Mouse (Mus musculus) urinary bladder, postnatal 10 days (tissue): ENCODE results near the gene Pde4b.

Experiments used
- DNase-seq: peaks from one replicate; pipeline ENCODE4 v3.0.0; 2022; ENCODE audit warnings: low spot score

Gene Pde4b

GRCm38 (mm10) chr4:102574666-102575254 lies 487.4 kb downstream of the Pde4b start:
- no peak for DNase-seq

GRCm38 (mm10) chr4:102576109-102576508 lies 488.8 kb downstream of the Pde4b start:
- DNase-seq: no peak

- no peak for DNase-seq
Measured at GRCm38 (mm10) chr4:102577636-102578035, 490.3 kb downstream of the Pde4b start.

- DNase-seq: no peak
Measured at GRCm38 (mm10) chr4:102579051-102579450, 491.7 kb downstream of the Pde4b start.

- DNase-seq: no peak
Measured at GRCm38 (mm10) chr4:102579746-102580145, 492.4 kb downstream of the Pde4b start.

- no peak for DNase-seq
Measured at GRCm38 (mm10) chr4:102582165-102582749, 494.9 kb downstream of the Pde4b start.

- no peak for DNase-seq
Measured at GRCm38 (mm10) chr4:102582963-102583362, 495.6 kb downstream of the Pde4b start.

- no peak for DNase-seq
Measured at GRCm38 (mm10) chr4:102583469-102583868, 496.1 kb downstream of the Pde4b start.

- DNase-seq: no peak
Measured at GRCm38 (mm10) chr4:102584601-102585265, 497.4 kb downstream of the Pde4b start.

- DNase-seq: no peak
Measured at GRCm38 (mm10) chr4:102585541-102585940, 498.2 kb downstream of the Pde4b start.

- no peak for DNase-seq
Measured at GRCm38 (mm10) chr4:102586787-102587186, 499.4 kb downstream of the Pde4b start.

GRCm38 (mm10) chr4:102588668-102589455 lies 501.5 kb downstream of the Pde4b start:
- no peak for DNase-seq

- DNase-seq: no peak
Measured at GRCm38 (mm10) chr4:102589537-102590031, 502.2 kb downstream of the Pde4b start.

- no peak for DNase-seq
Measured at GRCm38 (mm10) chr4:102591798-102592197, 504.5 kb downstream of the Pde4b start.

GRCm38 (mm10) chr4:102592541-102592940 lies 505.2 kb downstream of the Pde4b start:
- no peak for DNase-seq

- DNase-seq: no peak
Measured at GRCm38 (mm10) chr4:102593631-102594030, 506.3 kb downstream of the Pde4b start.

- DNase-seq: no peak
Measured at GRCm38 (mm10) chr4:102594506-102594905, 507.2 kb downstream of the Pde4b start.

- no peak for DNase-seq
Measured at GRCm38 (mm10) chr4:102603968-102604367, 516.6 kb downstream of the Pde4b start.

GRCm38 (mm10) chr4:102605231-102605630 lies 517.9 kb downstream of the Pde4b start:
- DNase-seq: no peak

GRCm38 (mm10) chr4:102605722-102606341 lies 518.5 kb downstream of the Pde4b start:
- no peak for DNase-seq

- DNase-seq: no peak
Measured at GRCm38 (mm10) chr4:102606825-102607224, 519.5 kb downstream of the Pde4b start.
